Mouse (Mus musculus) left cerebral cortex, adult 9 months (tissue): ENCODE results near the gene Pdia2.

ENCODE experiments used
- DNase-seq, 2 experiments: peaks; one replicate each; pipeline ENCODE4 v3.0.0; 2022; ENCODE audit warnings: low spot score in 2 of 2

Gene Pdia2

DNA sequence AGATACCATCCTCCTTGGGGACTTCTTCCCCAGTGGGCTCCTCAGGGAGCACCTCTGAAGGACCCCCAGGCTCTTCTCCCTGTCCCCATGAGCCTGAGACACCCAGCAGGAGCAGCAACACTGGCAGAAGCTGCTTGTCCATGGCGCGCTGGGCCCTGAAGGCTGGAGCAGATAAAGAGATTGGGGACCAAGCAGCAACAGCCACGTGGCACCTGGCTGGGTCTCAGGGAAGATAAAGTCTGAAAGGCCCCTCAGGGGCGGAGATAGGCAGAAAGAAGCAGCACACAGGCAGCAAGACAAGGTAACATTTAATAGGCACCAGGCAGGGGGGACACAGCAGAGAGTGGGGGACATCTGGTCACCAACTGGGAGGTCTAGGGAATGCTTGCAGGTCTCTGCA is at the start of gene Pdia2:
Pdia2 (minus strand) TSS at position 196 of the 400 bp plus-strand sequence.
- no peak for DNase-seq

DNA sequence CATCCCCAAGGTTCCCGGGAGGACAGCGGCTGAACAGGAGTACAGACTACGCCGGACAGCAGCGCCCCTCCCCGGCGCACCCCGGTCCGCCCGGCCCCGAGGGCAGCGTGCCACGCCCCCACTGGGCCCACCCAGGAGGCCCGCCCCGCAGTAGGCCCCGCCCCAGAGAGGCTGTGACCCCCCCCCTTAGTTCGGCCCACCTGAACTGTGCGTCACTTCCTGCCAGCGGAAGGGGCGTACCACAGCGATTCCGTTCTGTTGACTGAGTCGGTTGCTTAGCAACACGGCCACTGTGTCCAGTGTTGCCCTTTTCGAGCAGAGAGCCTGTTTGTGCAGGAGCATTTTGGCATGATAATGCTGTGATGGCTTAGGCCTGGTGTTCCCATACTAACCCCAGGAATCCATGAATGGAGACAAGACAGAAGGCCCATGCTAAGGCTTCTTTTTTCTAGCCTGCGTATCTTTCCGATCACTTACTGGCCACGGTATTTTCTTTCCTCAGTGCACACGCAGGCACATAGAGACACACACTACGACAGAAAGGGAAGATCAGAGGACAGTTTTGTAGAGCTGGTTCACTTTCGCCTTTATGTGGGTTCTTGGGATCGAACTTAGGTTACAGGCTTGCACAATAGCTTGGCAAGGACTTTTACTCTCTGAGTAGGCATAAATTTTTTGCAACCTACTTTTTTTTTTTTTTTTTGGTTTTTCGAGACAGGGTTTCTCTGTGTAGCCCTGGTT is 45.4 kb upstream of the Pdia2 start, which contains the start of gene Fam234a:
Fam234a (minus strand) TSS at position 142 of the 741 bp plus-strand sequence.
- peak; percentile 79 to 91 for DNase-seq

DNA sequence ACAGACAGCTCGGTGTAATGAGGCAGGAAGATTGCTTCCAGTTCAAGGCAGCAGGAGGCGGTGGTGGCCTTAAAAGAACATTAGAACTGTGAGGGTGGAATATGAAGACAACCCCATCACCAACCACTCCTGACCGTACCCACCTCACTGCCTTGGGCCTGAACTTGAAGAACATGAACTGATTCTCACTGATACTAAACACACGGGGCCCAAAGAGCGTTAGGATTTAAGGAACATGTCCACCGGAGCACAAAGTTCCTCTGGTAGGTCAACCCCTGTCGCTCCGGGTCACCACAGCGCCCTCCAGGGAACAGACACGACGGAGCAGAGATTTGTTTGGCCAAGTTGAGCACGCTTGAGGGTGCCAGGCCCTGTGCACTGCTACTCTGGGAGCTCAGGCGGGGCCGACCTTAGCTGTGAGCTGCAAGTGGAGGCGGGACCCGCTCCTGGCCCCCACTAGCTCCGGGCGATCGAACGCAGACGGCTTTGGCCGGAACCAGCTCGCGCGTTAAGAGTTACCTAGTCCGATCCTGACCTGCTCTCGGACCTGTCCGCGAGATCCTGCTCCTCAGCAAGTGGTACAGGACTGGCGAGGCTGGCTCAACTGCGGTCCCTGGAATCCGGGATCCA is 44.7 kb upstream of the Pdia2 start:
- DNase-seq = no peak

DNA sequence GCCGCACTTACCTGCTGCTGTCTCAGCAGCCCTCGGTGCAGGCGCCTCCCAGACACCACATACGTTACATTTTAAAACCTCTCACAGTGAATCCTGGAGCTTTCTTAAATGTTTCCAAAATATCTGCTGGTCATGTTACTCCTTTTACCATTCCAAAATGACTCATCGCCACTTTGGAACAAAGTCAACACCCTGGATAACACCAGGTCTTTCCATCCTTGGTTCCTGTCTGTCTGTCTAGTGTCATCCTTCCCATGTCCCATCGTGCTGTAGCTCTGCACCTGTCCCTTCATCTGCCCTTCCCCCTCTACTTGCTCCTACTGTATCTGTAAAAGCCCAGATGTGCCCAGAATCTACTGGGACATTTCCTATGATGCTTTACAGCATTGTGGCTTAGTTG is 42.1 kb upstream of the Pdia2 start:
- no peak for DNase-seq

DNA sequence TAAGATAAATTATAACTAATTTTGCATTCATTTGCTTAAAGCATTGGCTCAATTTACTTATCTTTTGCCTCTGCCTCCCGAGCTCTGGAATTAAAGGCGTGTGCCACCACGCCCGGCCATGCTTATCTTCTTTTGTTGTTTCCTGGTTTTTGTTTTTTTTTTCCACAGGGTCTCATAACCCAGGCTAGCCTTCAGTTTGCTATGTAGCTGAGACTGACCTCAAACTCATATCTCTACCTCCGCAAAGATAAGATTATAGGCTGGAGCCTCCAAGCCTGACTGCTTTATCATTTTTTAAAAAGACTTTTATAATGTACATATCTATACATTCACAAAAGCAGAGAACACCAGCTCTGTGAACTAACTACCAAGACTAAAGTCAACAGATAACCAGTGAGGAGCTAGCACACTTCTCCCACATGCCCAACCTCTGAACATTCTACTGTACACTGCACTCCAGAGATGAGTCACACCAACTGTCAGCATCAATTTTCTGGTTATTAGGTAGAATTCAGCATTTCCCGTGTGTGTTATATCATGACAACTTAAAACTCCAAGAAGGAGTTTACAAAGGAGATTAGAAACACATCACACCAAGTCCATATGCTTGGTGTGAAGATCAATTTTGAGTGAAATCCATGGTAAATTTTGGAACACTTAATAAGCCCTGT is 41.4 kb upstream of the Pdia2 start:
- DNase-seq = no peak

DNA sequence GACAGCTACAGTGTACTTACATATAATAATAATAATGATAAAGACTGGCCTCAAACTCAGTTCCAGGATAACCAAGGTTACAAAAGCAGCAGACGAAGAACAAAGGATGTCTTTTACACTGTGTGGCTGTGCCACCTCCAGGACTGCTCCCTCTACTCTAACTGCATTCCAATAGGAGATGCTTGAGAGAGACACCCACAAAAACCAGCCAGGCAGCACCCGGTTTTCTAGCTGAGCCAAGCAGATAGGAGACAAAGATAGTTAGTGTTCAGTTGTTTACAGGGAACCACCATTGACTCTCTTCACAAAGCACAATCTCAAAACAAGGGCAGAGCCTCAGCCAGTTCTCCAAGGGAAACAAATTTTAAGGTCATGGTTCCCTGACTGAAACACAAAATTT is 40.7 kb upstream of the Pdia2 start:
- peak in 1 of 2 experiments; percentile 13 for DNase-seq

DNA sequence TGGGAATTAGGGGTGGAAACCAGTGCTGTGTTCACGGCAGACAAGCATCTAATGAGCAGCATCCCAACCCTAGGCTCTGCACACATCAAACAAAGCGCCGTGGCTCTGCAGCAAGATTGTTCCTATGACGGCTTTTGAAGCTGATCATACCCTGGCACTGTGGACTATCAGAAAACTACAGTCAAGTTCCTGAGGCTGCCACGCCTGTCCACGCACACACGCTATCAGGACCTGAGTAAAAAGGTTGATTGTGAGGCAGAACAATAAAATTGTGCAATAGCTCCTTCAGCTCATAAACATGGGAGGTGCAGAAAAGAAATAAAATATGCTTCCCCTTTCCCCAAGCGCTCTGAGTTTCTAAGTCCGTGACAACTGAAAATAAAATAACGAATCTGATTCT is 38.8 kb upstream of the Pdia2 start:
- no peak for DNase-seq

DNA sequence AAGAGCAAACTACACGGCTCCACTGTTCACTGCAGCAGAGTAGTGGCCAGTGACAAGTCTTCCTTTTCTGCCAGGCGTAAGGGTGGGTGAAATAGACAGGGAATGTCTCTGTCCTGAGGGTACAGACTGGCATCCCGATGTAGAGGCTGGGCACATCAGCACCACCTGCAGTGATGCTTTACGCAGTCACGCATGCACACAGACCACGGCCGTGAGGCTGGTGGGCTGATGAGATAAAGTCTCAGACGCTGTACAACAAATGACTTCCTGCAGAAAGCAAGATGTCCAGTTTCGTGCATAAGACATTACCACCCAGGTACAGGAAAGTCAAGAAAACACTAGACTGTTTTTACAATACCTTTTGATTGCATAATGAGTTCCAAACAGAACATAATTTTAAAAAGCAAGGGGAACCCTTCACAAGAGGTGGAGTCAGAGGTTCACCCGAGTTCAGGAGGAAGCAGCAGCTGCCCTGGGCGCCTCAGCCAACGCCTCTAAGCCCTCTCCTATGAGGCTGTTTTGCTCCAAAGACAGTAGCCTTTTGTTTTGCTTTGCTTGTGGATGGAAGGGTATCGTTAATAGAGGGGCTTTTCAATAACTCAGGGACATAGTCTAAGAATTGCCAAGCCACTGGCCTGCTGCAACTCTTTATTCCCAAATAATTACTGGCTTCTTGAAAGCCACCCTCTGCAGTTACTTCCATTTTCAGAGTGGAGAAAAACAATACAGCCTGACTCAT is 36.4 kb upstream of the Pdia2 start:
- DNase-seq = no peak

DNA sequence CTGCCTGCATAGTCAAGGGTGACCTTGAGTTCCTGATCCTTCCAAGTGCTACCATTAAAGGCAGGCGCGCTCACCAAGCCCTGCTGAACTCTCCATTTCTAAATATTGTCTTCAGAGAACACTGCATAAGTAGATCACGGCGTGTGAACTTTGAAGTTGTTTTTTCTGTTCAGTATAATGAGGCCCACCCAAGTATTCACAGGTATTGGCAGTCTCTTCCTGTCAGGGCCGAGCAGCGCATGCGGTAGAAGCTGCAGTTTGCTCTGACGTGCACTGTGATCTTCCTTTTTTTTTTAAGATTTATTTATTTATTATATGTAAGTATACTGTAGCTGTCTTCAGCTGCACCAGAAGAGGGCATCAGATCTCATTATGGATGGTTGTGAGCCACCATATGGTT is 35.5 kb upstream of the Pdia2 start:
- DNase-seq = no peak

DNA sequence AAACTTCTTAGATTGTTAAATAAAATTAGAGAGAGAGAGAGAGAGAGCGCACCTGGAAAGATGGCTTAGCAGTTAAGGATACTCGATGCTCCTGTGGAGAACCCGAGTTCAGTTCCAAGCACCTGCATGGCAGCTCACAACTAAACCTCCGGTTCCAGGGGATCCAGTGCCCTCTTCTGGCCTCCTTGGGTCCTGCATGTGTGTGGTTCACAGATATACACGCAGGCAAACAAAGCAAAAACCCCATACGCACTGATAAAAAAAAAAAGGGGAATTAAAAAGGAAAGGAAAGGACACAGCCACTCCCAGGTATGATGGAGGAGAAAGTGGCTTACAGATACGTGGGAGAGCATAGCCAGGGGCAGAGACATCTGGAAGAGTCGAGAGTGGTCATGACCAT is 34.0 kb upstream of the Pdia2 start:
- no peak for DNase-seq

DNA sequence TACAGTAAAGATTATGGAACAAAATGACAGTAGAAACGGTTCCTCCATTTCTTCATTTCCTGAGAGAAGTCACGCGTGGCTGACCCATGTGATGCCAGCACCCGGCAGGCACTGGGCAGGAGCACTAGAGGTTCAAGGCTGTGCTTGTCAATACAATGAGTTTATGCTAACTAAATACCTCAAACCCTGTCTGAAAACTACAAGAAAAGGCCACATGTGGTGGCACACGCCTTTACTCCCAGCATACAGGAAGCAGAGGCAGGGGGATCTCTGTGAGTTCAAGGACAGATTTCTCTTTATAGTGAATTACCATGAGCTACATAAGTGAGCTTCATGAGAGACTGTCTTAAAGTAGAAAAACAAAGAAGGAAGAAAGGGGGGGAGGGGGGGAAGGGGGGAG is 32.3 kb upstream of the Pdia2 start:
- no peak for DNase-seq

DNA sequence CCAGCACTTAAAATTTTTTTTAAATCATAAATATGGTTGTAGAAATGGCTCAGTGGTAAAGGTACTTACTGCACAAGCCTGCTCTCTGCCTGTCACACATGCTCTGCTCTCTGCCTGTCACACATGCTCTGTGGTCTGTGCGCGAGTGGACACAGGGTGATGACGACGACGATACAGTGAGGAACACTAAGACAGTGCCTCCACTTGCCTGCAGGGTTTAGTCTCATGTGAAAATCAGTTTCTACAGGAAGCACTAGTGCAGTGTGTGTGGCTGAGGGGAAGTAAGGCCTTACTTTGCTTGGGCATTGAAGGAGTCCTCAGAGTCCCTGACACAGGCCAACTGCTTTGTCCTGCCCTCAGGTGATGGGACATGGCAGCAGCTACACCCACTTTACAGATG is 30.9 kb upstream of the Pdia2 start:
- no peak for DNase-seq

DNA sequence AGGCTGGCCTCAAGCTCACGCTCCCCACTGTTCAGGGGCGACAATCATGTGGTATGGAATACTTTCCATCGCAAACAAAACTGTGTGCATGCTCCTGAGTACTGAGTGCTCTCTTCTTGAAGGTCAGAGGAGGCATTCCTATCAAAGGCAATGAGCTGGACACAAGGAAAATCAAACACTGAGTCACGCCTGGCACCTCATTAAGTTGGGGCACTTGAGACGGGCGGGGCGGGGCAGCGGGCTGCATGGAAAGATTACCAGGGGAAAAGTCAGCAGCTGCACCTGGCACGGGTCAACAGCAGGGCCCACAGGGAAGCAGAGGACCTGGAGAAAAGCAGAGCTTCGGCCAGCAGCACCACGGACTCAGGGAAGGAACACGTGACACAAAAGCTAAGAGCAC is 26.3 kb upstream of the Pdia2 start:
- no peak for DNase-seq

DNA sequence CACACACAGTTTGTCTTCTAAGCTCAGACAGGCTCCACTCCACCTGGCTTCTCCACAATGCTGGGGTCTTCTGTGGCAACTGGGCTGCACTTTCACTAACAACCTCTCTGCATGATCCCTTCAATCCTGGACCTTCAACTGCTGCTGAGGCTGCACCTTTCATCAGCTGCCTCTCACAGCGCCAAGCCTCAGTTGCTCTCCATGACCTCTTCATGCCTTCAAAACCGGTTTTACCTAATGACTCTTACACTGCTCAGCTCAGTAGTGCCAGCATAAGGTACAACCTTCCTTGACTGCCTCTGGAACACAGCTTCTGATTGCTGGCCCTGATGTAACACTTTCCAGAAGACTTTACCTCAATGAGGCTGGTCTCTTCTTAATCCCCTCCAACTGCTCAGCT is 22.6 kb upstream of the Pdia2 start:
- no peak for DNase-seq

DNA sequence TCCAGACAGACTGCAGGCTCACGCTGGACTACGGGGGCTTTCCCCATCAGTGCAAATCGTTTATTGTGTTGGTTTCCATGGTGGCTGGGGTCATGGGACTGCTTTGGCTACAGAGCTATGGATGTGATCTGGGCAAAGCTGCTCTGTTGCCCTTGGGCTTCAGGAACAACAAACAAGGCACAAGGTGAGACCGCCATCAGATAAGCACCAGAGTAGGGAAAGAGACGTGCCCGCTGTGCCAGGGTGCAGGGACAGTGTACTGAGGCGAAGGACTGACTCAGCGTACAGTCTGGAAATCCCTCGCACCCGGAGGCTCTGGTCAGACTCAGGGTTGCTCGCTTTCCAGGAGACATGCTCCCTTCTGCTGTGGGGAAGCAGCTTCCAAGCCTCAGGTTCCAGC is 13.8 kb upstream of the Pdia2 start:
- DNase-seq = no peak

DNA sequence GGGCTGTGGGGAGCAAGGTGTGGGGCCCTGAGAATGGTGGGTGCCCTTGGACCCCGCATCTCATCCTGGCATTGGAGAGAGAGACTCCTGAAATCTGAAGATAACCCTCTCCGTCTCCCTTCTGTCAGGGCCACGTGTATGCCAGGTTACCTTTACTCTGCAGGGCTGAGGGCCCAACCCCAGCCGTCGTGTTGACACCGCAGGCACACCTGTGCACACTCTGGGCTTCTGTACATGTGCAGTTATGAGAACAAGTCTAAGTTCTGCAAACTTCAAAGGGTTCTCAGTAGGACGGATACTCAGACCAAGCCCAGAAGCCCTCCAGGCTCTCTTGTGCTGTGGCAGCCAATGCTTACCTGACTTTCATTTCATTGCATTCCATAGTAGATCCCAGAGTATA is 13.4 kb upstream of the Pdia2 start:
- DNase-seq = no peak

DNA sequence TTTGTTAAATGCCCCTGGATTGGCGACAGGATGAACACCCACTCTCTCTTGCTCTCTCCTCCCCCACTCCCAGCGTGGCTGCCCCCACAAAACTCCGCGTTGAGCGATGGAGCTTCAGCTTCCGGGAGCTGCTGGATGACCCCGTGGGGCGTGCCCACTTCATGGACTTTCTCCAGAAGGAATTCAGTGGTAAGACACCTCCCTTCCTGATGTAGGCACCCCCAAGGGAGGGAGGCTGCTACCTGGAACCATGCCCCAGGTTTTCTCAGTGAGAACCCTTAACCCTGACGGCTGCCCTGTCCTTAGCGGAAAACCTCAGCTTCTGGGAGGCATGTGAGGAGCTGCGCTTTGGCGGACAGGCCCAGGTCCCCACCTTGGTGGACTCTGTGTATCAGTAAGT is 8.8 kb upstream of the Pdia2 start, which contains the start of gene Arhgdig:
Arhgdig (minus strand) TSS at position 101 of the 400 bp plus-strand sequence.
- no peak for DNase-seq

DNA sequence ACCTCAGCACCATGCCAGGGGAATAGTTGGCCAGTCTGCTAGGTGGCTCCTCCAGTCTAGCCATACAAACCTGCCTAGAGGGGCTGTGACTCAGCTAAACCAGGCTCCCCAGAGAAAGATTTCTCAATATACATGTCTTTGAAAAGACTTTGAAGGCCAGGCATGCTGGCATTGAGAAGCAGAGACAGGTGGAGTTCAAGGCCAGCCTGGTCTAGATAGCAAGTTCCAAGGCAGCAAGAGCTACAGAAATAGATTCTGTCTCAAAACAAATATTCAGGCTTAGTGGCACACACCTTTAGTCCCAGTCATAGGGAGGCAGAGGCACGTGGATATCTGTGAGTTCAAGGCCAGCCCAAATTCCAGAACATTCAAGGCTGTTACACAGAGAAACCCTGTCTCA is 7.5 kb upstream of the Pdia2 start:
- DNase-seq = no peak

DNA sequence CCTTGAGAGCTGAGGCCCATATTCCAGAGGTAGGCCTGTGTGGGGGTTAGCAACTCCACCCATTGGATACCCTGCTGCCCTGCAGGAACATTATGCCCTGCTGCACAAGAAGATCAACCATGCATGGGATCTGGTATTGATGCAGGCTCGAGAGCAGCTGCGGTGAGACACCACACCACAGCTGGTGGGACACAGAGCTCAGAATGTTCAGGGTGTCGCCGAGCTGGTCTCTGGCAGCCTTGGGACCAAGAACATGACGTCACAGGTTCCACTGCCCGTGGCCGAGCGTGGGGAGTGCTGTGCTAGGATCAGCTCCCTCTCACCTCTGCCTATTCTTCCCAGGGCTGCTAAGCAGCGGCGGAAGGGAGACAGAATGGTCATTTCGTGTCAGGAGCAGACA is 5.9 kb upstream of the Pdia2 start:
- DNase-seq = no peak

DNA sequence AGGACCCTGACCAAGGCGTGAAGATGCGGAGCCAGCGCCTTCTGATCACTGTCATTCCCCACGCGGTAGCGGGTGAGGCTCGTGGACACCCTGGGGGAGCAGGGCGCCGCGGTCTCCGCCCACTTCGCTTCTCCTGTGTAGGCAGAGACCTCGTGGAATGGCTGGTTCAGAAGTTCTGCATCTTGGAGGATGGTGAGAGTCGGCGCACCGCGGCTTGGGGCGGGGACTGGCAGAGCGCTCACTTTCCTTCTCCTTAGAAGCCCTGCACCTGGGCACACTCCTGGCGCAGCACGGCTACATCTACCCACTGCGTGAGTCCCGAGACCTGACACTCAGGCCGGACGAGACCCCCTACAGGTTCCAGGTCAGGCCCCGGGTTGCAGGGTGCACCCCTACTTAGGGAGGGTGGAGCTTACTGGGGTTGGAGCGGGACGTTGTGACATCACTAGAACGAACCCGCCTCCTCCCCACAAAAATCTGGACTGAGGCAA is 4.5 kb upstream of the Pdia2 start:
- DNase-seq = peak; percentile 58 to 69

DNA sequence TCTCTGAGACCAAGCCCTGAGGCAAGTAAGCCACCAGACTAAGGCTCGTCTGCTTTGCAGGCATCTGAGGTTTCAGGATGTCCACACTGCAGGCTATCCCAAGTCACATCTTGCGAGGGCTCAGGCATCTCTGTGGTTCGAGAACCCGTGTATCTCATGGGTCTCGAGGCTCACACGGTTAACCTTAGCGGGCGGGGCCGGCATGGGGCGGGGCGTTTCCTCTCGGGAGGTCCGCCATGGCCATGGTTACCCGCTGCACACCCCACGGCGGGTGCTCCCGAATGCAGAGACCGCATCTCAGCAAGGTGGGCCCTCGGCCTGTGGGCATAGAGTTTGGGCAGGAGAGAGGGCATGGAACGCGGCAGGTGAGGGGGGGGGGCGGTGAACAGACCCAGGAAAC is 3.9 kb upstream of the Pdia2 start, which contains the start of gene Rgs11:
Rgs11 (plus strand) TSS at position 215 of the 400 bp plus-strand sequence.
- peak in 1 of 2 experiments; percentile 36 for DNase-seq

DNA sequence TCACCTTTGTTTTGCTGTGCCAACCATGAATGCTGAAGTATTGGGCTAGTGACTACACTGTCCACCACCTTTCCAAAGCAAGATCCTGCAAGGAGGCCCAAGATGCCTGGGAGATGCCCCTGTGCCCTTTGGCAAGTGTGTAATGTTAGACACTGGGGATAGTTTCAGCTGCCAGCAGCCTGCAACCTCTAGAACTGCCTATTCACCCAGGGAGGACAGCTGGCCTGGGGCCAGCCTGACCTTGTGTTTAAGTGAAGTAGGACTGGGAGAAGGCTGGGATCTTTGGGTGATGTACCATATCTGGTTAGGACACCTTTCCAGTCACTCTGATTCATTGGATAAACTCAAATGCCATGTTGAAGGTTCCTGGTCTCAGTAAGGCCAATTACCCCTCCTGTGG is 3.1 kb upstream of the Pdia2 start:
- no peak for DNase-seq
